Mouse (Mus musculus): ENCODE measurements around the gene Tmem11.

Tmem11 gene

GRCm38 (mm10) chr11:60826700-60827099, 52.4 kb downstream of the Tmem11 start:
- no peak for DNase-seq

- DNase-seq = peak; percentile 49 to 72
These were observed 53.9 kb downstream of the Tmem11 start for GRCm38 (mm10) chr11:60825191-60825590.

GRCm38 (mm10) chr11:60823771-60824170, 55.3 kb downstream of the Tmem11 start:
- DNase-seq = no peak

- no peak for DNase-seq
These were observed 62.7 kb downstream of the Tmem11 start for GRCm38 (mm10) chr11:60816398-60816797.
